Mouse (Mus musculus): Measurements from ENCODE around the gene Gm39653. TPM values are rescaled to one million over a fixed set of nuclear protein-coding genes. Genes with fewer than 3 reads are reported as not detected.
A peak's percentile ranks its signal among the peaks of the same experiment; 100 is the strongest.

The Gm39653 gene
- polyA plus RNA-seq, 1 experiment from 2014 or later, result not detected

DNA sequence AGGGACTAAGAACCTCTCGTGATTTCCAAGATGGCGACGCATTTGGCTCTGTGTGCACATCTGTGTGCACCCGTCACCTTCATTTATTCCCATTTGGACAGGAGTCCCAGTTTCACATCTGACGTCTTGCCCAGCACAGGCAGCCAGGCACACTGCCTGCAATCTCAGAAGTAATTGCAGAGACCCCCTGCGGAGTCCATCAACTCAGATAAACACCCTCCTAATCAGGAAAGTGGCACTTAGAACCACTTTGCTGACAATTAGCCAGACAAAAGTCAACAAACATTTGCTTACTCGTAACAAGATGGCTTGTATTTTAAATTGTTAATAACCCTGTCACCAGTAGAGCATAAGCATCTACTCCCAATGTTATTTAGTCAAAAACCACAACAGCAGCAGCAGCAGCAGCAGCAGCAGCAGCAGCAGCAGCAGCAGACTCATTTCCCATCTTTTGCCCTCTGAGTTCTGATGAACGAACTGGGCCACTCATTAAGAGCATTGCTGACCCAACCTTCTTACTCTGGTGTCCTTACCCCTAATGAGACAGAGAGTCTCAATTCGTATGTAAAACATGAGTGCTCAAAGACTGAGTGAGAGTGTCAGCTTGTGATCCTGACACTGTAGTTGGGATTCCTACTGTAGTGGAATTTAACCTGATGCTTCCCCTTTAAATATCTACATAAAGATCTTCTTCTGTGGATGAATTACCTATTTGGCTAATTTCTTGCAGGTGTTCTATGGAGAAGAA is 51.6 kb downstream of the Gm39653 start:
- peak overlapping the region; percentile 57; the same call in 1 of the 2 replicates for H3K4me2 ChIP-seq (ENCODE audit: low read length)
- no peak overlapping the region for H3K27ac ChIP-seq (ENCODE audit: low read length)
- H3K4me1 ChIP-seq (replicated peaks; ENCODE audit: control insufficient read depth, insufficient read depth, low read length), result peaks cover 17% of the 10 kb centered on the region
- H3K4me3 ChIP-seq (replicated peaks; ENCODE audit: low read length), result no peak overlapping the region
- 21% methylated on average over 9 of the region's 9 CpGs for WGBS
- ATAC-seq, result peak; percentile 32
- H3K9ac ChIP-seq (replicated peaks; ENCODE audit: low read depth, low read length), result no peak overlapping the region
- no peaks in the 10 kb centered on the region; the same call in 1 of the 2 replicates for H3K27me3 ChIP-seq (replicated peaks; ENCODE audit: control insufficient read depth, insufficient read depth, low read length)
- no peaks in the 10 kb centered on the region for H3K9me3 ChIP-seq (ENCODE audit: control insufficient read depth, low read length)
- no peaks in the 10 kb centered on the region for H3K36me3 ChIP-seq (ENCODE audit: control insufficient read depth, insufficient read depth)

DNA sequence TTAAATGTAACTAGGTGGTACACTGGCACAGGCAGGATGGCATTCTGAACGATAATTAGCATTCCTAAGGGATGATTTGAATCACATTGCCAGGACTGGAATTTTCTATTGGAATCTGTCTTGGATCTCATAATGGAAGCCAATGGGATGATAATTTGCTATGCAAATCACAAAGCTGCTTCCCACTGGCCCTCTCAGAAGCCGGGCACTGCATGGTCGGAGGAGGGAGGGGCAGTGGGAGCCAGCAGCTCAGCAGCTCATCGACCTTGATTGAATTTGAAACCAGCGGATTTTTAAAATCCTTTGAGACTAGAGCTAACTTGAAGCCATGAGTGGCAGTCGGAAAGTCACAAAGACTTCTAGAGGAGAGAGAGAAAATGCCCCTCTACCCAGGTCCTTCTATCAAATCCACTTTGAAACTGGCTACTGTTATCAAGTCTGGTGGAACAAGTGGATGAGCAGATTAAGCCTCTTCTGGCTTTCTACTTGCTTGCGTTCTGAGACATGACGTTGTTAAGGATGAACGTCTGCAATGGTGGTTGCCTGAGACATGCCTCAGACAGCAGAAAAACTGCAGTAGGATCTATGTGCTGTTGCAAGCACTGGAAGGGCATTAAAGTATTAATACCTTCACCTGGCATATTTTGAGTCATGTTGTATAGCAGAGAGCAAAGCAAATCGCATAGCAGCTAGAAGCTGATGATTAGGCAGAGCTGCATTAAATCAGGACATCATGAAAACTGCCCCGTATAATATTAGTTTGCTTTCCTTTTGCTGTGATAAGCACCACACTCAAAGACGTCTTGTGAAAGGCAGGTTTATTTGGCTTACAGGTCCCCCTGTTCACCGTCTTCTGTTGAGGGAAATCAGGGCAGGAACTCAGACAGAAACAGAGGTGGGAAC is 52.4 kb downstream of the Gm39653 start:
- Histone ChIP-seq H3K27ac (ENCODE audit: low read length) (peak overlapping the region; percentile 36; the same call in 1 of the 2 replicates), H3K4me1 (replicated peaks; ENCODE audit: control insufficient read depth, insufficient read depth, low read length) (peaks cover 17% of the 10 kb centered on the region), H3K9ac (replicated peaks; ENCODE audit: low read depth, low read length) (peak overlapping the region; percentile 50), H3K4me3 (replicated peaks; ENCODE audit: low read length) (peak overlapping the region; percentile 32), H3K27me3 (replicated peaks; ENCODE audit: control insufficient read depth, insufficient read depth, low read length) (no peaks in the 10 kb centered on the region; the same call in 1 of the 2 replicates), H3K9me3 (ENCODE audit: control insufficient read depth, low read length) (no peaks in the 10 kb centered on the region), H3K4me2 (ENCODE audit: low read length) (peak overlapping the region; percentile 57), H3K36me3 (ENCODE audit: control insufficient read depth, insufficient read depth) (no peaks in the 10 kb centered on the region)
- 9% methylated on average over 13 of the region's 13 CpGs for WGBS
- ATAC-seq, result peak; percentile 66

DNA sequence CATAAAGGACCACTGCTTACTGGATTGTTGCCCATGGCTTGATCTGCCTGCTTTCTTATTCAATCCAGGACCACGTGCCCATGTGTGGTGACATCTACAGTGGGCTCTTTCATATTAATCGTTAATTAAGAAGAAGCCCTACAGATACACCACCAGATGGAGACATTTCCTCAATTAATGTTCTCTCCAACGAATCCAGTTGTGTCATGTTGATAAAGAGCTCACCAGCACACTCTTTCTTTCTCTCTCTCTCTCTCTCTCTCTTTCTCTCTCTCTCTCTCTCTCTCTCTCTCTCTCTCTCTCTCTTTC is 53.0 kb downstream of the Gm39653 start:
- Histone ChIP-seq H3K27me3 (replicated peaks; ENCODE audit: control insufficient read depth, insufficient read depth, low read length) (no peaks in the 10 kb centered on the region; the same call in 1 of the 2 replicates), H3K9ac (replicated peaks; ENCODE audit: low read depth, low read length) (peak overlapping the region; percentile 50), H3K4me1 (replicated peaks; ENCODE audit: control insufficient read depth, insufficient read depth, low read length) (peaks cover 17% of the 10 kb centered on the region), H3K36me3 (ENCODE audit: control insufficient read depth, insufficient read depth) (no peaks in the 10 kb centered on the region), H3K9me3 (ENCODE audit: control insufficient read depth, low read length) (no peaks in the 10 kb centered on the region), H3K4me2 (ENCODE audit: low read length) (peak overlapping the region; percentile 57), H3K27ac (ENCODE audit: low read length) (peak overlapping the region; percentile 36; the same call in 1 of the 2 replicates), H3K4me3 (replicated peaks; ENCODE audit: low read length) (peak overlapping the region; percentile 32)
- WGBS, result 0% methylated on average over 3 of the region's 3 CpGs
- ATAC-seq, result peak; percentile 91

Other genes with a start within 250 kb of the Gm39653 start
- 8.0 and 12.1 TPM in 2 replicates for gene Adam23, start 170.1 kb upstream of the Gm39653 start, polyA plus RNA-seq (2015; fragmentation: Nextera tagmentation; extraction: Ambion mirVana)
- gene Dytn, start 71.0 kb downstream of the Gm39653 start, polyA plus RNA-seq (2015; fragmentation: Nextera tagmentation; extraction: Ambion mirVana), result not detected in 2 replicates
- 0.14 and 0.28 TPM in 2 replicates for gene Mdh1b, start 114.3 kb downstream of the Gm39653 start, polyA plus RNA-seq (2015; fragmentation: Nextera tagmentation; extraction: Ambion mirVana)
- gene Fastkd2, start 114.6 kb downstream of the Gm39653 start, polyA plus RNA-seq (2015; fragmentation: Nextera tagmentation; extraction: Ambion mirVana), result 43.8 and 44.6 TPM in 2 replicates
- 0.22 and 0.38 TPM in 2 replicates for gene 4933402D24Rik, start 153.3 kb downstream of the Gm39653 start, polyA plus RNA-seq (2015; fragmentation: Nextera tagmentation; extraction: Ambion mirVana)